Mouse (Mus musculus): Measurements from ENCODE around the gene Slc7a8. TPM values are rescaled to one million over a fixed set of nuclear protein-coding genes. Genes with fewer than 3 reads are reported as not detected.

Gene Slc7a8
- 3.0 and 4.9 TPM in 2 replicates for polyA plus RNA-seq (2015; fragmentation: Nextera tagmentation; extraction: Ambion mirVana)

GRCm38 (mm10) chr14:54781610-54782365 lies at the start of gene Slc7a8:
Slc7a8 (minus strand) TSS chr14:54781946.
- H3K9me3 ChIP-seq (replicated peaks; ENCODE audit: control insufficient read depth, low read length), result no peaks in the 10 kb centered on the region
- H3K36me3 ChIP-seq (ENCODE audit: control insufficient read depth, insufficient read depth), result no peaks in the 10 kb centered on the region
- peak within 1 kb of the TSS; percentile 4; the same call in 1 of the 2 replicates for H3K9ac ChIP-seq (ENCODE audit: low read depth, low read length)
- no peak within 1 kb of the TSS for H3K27ac ChIP-seq (ENCODE audit: low read length)
- H3K4me1 ChIP-seq (ENCODE audit: control insufficient read depth, low read depth, low read length), result no peaks in the 10 kb centered on the region
- 2% methylated on average over 37 of the region's 37 CpGs for WGBS (ENCODE audit: insufficient replicate concordance)
- peak within 1 kb of the TSS; percentile 56 for H3K4me3 ChIP-seq (ENCODE audit: low read depth, low read length)
- H3K27me3 ChIP-seq (ENCODE audit: control insufficient read depth, insufficient read depth, low read depth, low read length), result peaks cover 26% of the 10 kb centered on the region
- ATAC-seq (ENCODE audit: low read depth), result no peak
- H3K4me2 ChIP-seq (ENCODE audit: low read depth, low read length), result peak within 1 kb of the TSS; percentile 67

- 55% methylated on average over 1 of the region's 1 CpGs for WGBS (ENCODE audit: insufficient replicate concordance)
- H3K4me1 ChIP-seq (ENCODE audit: control insufficient read depth, low read depth, low read length), result no peaks in the 10 kb centered on the region; the same call in none of the 2 replicates
- H3K27me3 ChIP-seq (ENCODE audit: control insufficient read depth, insufficient read depth, low read depth, low read length), result no peaks in the 10 kb centered on the region
- H3K9me3 ChIP-seq (replicated peaks; ENCODE audit: control insufficient read depth, low read length), result no peaks in the 10 kb centered on the region
- no peak overlapping the region for H3K27ac ChIP-seq (ENCODE audit: low read length)
- H3K4me2 ChIP-seq (ENCODE audit: low read depth, low read length), result no peak overlapping the region
- H3K36me3 ChIP-seq (ENCODE audit: control insufficient read depth, insufficient read depth), result no peaks in the 10 kb centered on the region
- H3K9ac ChIP-seq (ENCODE audit: low read depth, low read length), result no peak overlapping the region
- H3K4me3 ChIP-seq (ENCODE audit: low read depth, low read length), result no peak overlapping the region
- ATAC-seq (ENCODE audit: low read depth), result no peak
Observed at GRCm38 (mm10) chr14:54823716-54824115, 42.0 kb upstream of the Slc7a8 start.

GRCm38 (mm10) chr14:54822301-54822700 lies 40.6 kb upstream of the Slc7a8 start:
- Histone ChIP-seq H3K27ac (ENCODE audit: low read length) (no peak overlapping the region), H3K9me3 (replicated peaks; ENCODE audit: control insufficient read depth, low read length) (no peaks in the 10 kb centered on the region), H3K27me3 (ENCODE audit: control insufficient read depth, insufficient read depth, low read depth, low read length) (no peaks in the 10 kb centered on the region), H3K9ac (ENCODE audit: low read depth, low read length) (no peak overlapping the region), H3K4me1 (ENCODE audit: control insufficient read depth, low read depth, low read length) (no peaks in the 10 kb centered on the region; the same call in none of the 2 replicates), H3K4me3 (ENCODE audit: low read depth, low read length) (no peak overlapping the region), H3K36me3 (ENCODE audit: control insufficient read depth, insufficient read depth) (no peaks in the 10 kb centered on the region), H3K4me2 (ENCODE audit: low read depth, low read length) (no peak overlapping the region)
- 51% methylated on average over 2 of the region's 2 CpGs for WGBS (ENCODE audit: insufficient replicate concordance)
- ATAC-seq (ENCODE audit: low read depth), result no peak

- 30% methylated on average over 2 of the region's 2 CpGs for WGBS (ENCODE audit: insufficient replicate concordance)
- Histone ChIP-seq H3K27ac (ENCODE audit: low read length) (no peak overlapping the region), H3K4me2 (ENCODE audit: low read depth, low read length) (no peak overlapping the region), H3K27me3 (ENCODE audit: control insufficient read depth, insufficient read depth, low read depth, low read length) (no peaks in the 10 kb centered on the region), H3K9me3 (replicated peaks; ENCODE audit: control insufficient read depth, low read length) (no peaks in the 10 kb centered on the region), H3K4me3 (ENCODE audit: low read depth, low read length) (no peak overlapping the region), H3K4me1 (ENCODE audit: control insufficient read depth, low read depth, low read length) (no peaks in the 10 kb centered on the region; the same call in none of the 2 replicates), H3K36me3 (ENCODE audit: control insufficient read depth, insufficient read depth) (no peaks in the 10 kb centered on the region), H3K9ac (ENCODE audit: low read depth, low read length) (no peak overlapping the region)
- no peak for ATAC-seq (ENCODE audit: low read depth)
Observed at GRCm38 (mm10) chr14:54817791-54818190, 36.0 kb upstream of the Slc7a8 start.

- Histone ChIP-seq H3K27me3 (ENCODE audit: control insufficient read depth, insufficient read depth, low read depth, low read length) (no peaks in the 10 kb centered on the region), H3K4me3 (ENCODE audit: low read depth, low read length) (no peak overlapping the region), H3K9me3 (replicated peaks; ENCODE audit: control insufficient read depth, low read length) (no peaks in the 10 kb centered on the region), H3K4me1 (ENCODE audit: control insufficient read depth, low read depth, low read length) (no peaks in the 10 kb centered on the region), H3K36me3 (ENCODE audit: control insufficient read depth, insufficient read depth) (no peaks in the 10 kb centered on the region), H3K9ac (ENCODE audit: low read depth, low read length) (no peak overlapping the region), H3K27ac (ENCODE audit: low read length) (no peak overlapping the region), H3K4me2 (ENCODE audit: low read depth, low read length) (no peak overlapping the region)
- WGBS (ENCODE audit: insufficient replicate concordance), result 21% methylated on average over 3 of the region's 3 CpGs
- ATAC-seq (ENCODE audit: low read depth), result no peak
Observed at GRCm38 (mm10) chr14:54815737-54816136, 34.0 kb upstream of the Slc7a8 start.

GRCm38 (mm10) chr14:54813991-54814390 lies 32.2 kb upstream of the Slc7a8 start, which contains the start of gene Rnf212b:
Rnf212b (plus strand) TSS chr14:54814141.
- ATAC-seq (ENCODE audit: low read depth), result no peak
- Histone ChIP-seq H3K4me1 (ENCODE audit: control insufficient read depth, low read depth, low read length) (no peaks in the 10 kb centered on the region), H3K9ac (ENCODE audit: low read depth, low read length) (no peak within 1 kb of the TSS), H3K4me2 (ENCODE audit: low read depth, low read length) (no peak within 1 kb of the TSS), H3K36me3 (ENCODE audit: control insufficient read depth, insufficient read depth) (no peaks in the 10 kb centered on the region), H3K9me3 (replicated peaks; ENCODE audit: control insufficient read depth, low read length) (no peaks in the 10 kb centered on the region), H3K27me3 (ENCODE audit: control insufficient read depth, insufficient read depth, low read depth, low read length) (no peaks in the 10 kb centered on the region), H3K27ac (ENCODE audit: low read length) (no peak within 1 kb of the TSS), H3K4me3 (ENCODE audit: low read depth, low read length) (no peak within 1 kb of the TSS)
- WGBS (ENCODE audit: insufficient replicate concordance), result 78% methylated on average over 29 of the region's 29 CpGs

GRCm38 (mm10) chr14:54809668-54810033 lies 27.9 kb upstream of the Slc7a8 start:
- no peak overlapping the region for H3K4me3 ChIP-seq (ENCODE audit: low read depth, low read length)
- no peak for ATAC-seq (ENCODE audit: low read depth)

GRCm38 (mm10) chr14:54808718-54809667 lies 27.2 kb upstream of the Slc7a8 start:
- no peak overlapping the region for H3K4me2 ChIP-seq (ENCODE audit: low read depth, low read length)
- no peaks in the 10 kb centered on the region for H3K4me1 ChIP-seq (ENCODE audit: control insufficient read depth, low read depth, low read length)
- no peaks in the 10 kb centered on the region for H3K9me3 ChIP-seq (replicated peaks; ENCODE audit: control insufficient read depth, low read length)
- H3K36me3 ChIP-seq (ENCODE audit: control insufficient read depth, insufficient read depth), result no peaks in the 10 kb centered on the region
- WGBS (ENCODE audit: insufficient replicate concordance), result 24% methylated on average over 4 of the region's 4 CpGs
- no peak overlapping the region for H3K4me3 ChIP-seq (ENCODE audit: low read depth, low read length)
- H3K9ac ChIP-seq (ENCODE audit: low read depth, low read length), result no peak overlapping the region
- no peaks in the 10 kb centered on the region for H3K27me3 ChIP-seq (ENCODE audit: control insufficient read depth, insufficient read depth, low read depth, low read length)
- ATAC-seq (ENCODE audit: low read depth), result no peak
- no peak overlapping the region for H3K27ac ChIP-seq (ENCODE audit: low read length)

More at GRCm38 (mm10) chr14:54809668-54810033, 27.9 kb upstream of the Slc7a8 start:
- H3K4me2 ChIP-seq (ENCODE audit: low read depth, low read length), result no peak overlapping the region
- H3K27ac ChIP-seq (ENCODE audit: low read length), result no peak overlapping the region
- H3K36me3 ChIP-seq (ENCODE audit: control insufficient read depth, insufficient read depth), result no peaks in the 10 kb centered on the region
- 39% methylated on average over 3 of the region's 3 CpGs for WGBS (ENCODE audit: insufficient replicate concordance)
- H3K4me1 ChIP-seq (ENCODE audit: control insufficient read depth, low read depth, low read length), result no peaks in the 10 kb centered on the region
- H3K9ac ChIP-seq (ENCODE audit: low read depth, low read length), result no peak overlapping the region
- H3K27me3 ChIP-seq (ENCODE audit: control insufficient read depth, insufficient read depth, low read depth, low read length), result no peaks in the 10 kb centered on the region
- H3K9me3 ChIP-seq (replicated peaks; ENCODE audit: control insufficient read depth, low read length), result no peaks in the 10 kb centered on the region

All from liver, embryonic 16.5 days (tissue).